Mouse (Mus musculus) lung, embryonic 15.5 days (tissue): ENCODE measurements at regions not wholly inside any gene's neighbourhood (a gene's known extent, or its start where the extent isn't known, plus 50 kb on each side); places are given as distances from the start of the nearest gene placed in this dataset.

Experiments used
- ATAC-seq: fragments of 200-750 bp; cut with Nextera tagmentation; 2 replicates; pipeline ENCODE4 v1.8.0; 2017; ENCODE audit warnings: moderate number of reproducible peaks, borderline replicate concordance; ENCODE audit not compliant: low FRiP score, low TSS enrichment; ENCODE audit errors: extremely low read depth
- H3K27ac ChIP-seq: fragments of 300-500 bp; sonication (generic); 2 replicates; pipeline ENCODE4 v1.5.1; 2015; ENCODE audit warnings: moderate library complexity, mild to moderate bottlenecking, inconsistent platforms
- H3K27me3 ChIP-seq: fragments of 300-500 bp; sonication (generic); 2 replicates; pipeline ENCODE4 v1.6.1; 2015; ENCODE audit warnings: inconsistent platforms
- H3K36me3 ChIP-seq: fragments of 300-500 bp; sonication (generic); 2 replicates; pipeline ENCODE4 v1.6.1; 2015; ENCODE audit warnings: inconsistent platforms
- H3K4me1 ChIP-seq: fragments of 300-500 bp; sonication (generic); 2 replicates; pipeline ENCODE4 v1.6.1; 2015; ENCODE audit warnings: inconsistent platforms
- H3K4me2 ChIP-seq: fragments of 300-500 bp; sonication (generic); 2 replicates; pipeline ENCODE4 v1.6.1; 2015; ENCODE audit warnings: inconsistent platforms, mild to moderate bottlenecking, moderate library complexity
- H3K4me3 ChIP-seq: fragments of 300-500 bp; sonication (generic); 2 replicates; pipeline ENCODE4 v1.5.1; 2015; ENCODE audit warnings: mild to moderate bottlenecking, inconsistent platforms
- H3K9ac ChIP-seq: fragments of 300-500 bp; sonication (generic); 2 replicates; pipeline ENCODE4 v1.6.1; 2015; ENCODE audit warnings: inconsistent platforms
- H3K9me3 ChIP-seq: fragments of 300-500 bp; sonication (generic); 2 replicates; pipeline ENCODE4 v1.6.1; 2016; ENCODE audit warnings: inconsistent platforms
- WGBS: fragments of 180-500 bp; shearing (Covaris S2); methylation state at CpG from one replicate; pipeline ENCODE4 v1.1.7; 2015; 5-methylcytosine and 5-hydroxymethylcytosine counted together

- Histone ChIP-seq H3K27ac (no peak overlapping the region), H3K4me2 (no peak overlapping the region)
- no peak for ATAC-seq
These were observed 54.0 kb upstream of the Cerkl start for GRCm38 (mm10) chr2:79510485-79511094.

GRCm38 (mm10) chr2:79511108-79511507 lies 54.5 kb upstream of the Cerkl start:
- H3K27ac ChIP-seq = no peak overlapping the region
- no peak overlapping the region for H3K4me2 ChIP-seq
- H3K4me3 ChIP-seq = no peak overlapping the region
- H3K36me3 ChIP-seq = no peaks in the 10 kb centered on the region
- H3K27me3 ChIP-seq = no peaks in the 10 kb centered on the region
- no peak overlapping the region for H3K9ac ChIP-seq
- no peak for ATAC-seq
- WGBS = 56% methylated on average over 6 of the region's 6 CpGs
- H3K4me1 ChIP-seq = no peaks in the 10 kb centered on the region
- H3K9me3 ChIP-seq = no peaks in the 10 kb centered on the region

More at GRCm38 (mm10) chr2:79510485-79511094, 54.0 kb upstream of the Cerkl start:
- WGBS = 53% methylated on average over 10 of the region's 10 CpGs
- no peaks in the 10 kb centered on the region for H3K9me3 ChIP-seq
- no peaks in the 10 kb centered on the region for H3K4me1 ChIP-seq
- H3K36me3 ChIP-seq = no peaks in the 10 kb centered on the region
- no peak overlapping the region for H3K9ac ChIP-seq
- H3K27me3 ChIP-seq = no peaks in the 10 kb centered on the region
- H3K4me3 ChIP-seq = no peak overlapping the region

DNA sequence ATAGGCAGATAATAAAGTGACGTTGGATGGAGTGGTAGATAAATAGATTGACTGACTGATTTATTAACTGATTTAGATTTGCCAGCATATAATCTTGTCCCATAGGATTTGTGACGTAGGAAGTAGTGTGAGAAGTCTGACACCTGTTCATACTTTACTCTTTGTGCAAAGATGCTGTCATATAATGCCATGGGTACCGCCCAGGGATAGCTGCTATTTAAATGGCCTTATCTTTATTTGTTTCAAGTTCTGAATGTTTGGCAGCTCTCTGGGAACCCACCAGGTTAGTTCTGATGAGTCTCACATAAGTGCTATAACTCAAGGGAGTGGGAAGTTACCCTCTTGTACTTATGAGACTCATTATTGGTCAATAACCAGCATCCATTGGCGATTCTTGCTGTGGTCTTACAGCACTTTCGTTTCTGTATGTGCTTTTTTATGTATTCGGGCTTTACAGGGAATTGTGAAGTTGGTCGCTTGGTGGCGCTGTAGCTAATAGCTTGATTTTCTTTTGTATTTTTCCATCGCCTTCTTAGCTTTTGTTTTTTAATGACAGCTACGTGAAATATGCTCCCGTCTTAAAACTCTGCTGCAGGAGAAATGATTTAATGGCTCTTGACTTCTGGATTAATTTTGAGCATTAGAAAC lies 55.2 kb upstream of the Cerkl start:
- no peaks in the 10 kb centered on the region for H3K4me1 ChIP-seq
- WGBS = 24% methylated on average over 11 of the region's 11 CpGs
- no peak overlapping the region for H3K4me3 ChIP-seq
- no peaks in the 10 kb centered on the region for H3K27me3 ChIP-seq
- ATAC-seq = no peak
- H3K36me3 ChIP-seq = no peaks in the 10 kb centered on the region
- H3K4me2 ChIP-seq = peak overlapping the region; percentile 30; the same call in 1 of the 2 replicates
- H3K9ac ChIP-seq = no peak overlapping the region
- no peak overlapping the region for H3K27ac ChIP-seq
- no peaks in the 10 kb centered on the region for H3K9me3 ChIP-seq

DNA sequence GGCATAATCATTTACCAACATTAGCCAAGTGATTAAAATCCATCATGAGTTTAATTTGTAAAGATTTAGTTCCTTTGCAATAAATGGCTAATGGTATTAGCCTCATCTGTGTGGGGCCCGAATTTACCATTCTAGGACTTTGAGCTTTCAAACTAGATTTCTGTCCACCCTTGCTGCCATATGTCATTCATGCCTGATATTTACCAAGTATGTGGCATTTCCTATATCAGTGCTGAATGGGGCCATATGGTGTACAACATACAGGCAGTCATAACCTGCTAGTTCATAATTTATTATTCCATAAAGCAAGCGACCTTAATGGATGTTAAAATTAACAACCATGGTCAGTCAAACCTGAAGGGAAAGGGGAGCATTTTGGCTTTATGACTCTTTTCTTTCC lies 55.8 kb upstream of the Cerkl start:
- 53% methylated on average over 2 of the region's 2 CpGs for WGBS
- Histone ChIP-seq H3K27me3 (no peaks in the 10 kb centered on the region), H3K27ac (no peak overlapping the region), H3K4me1 (no peaks in the 10 kb centered on the region), H3K9me3 (no peaks in the 10 kb centered on the region), H3K9ac (no peak overlapping the region), H3K4me2 (peak overlapping the region; percentile 30; the same call in 1 of the 2 replicates), H3K36me3 (no peaks in the 10 kb centered on the region), H3K4me3 (no peak overlapping the region)
- ATAC-seq = no peak

DNA sequence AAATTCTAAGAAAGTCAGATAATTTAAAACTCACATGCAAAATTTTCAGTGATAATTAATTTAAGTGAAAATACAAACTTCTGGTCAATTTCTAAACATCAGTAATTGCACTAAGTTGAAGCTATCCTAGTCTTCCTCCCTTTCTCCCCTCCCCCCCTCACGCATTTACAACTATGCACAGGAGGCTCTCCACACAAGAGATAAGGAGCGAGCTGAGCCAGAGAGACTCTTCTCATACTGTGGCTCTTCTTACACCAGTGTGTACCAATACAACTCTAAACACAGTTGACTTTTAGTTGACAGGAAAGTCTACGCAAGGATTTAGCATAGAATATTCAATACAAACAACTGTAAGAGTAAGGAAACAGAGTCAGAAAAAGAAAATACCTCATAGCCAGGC lies 57.1 kb upstream of the Cerkl start:
- Histone ChIP-seq H3K9me3 (no peaks in the 10 kb centered on the region), H3K27me3 (no peaks in the 10 kb centered on the region), H3K36me3 (no peaks in the 10 kb centered on the region), H3K4me2 (no peak overlapping the region), H3K4me3 (no peak overlapping the region), H3K27ac (no peak overlapping the region), H3K4me1 (peaks cover 6% of the 10 kb centered on the region; the same call in 1 of the 2 replicates), H3K9ac (no peak overlapping the region)
- WGBS = 51% methylated on average over 3 of the region's 3 CpGs
- ATAC-seq = no peak

DNA sequence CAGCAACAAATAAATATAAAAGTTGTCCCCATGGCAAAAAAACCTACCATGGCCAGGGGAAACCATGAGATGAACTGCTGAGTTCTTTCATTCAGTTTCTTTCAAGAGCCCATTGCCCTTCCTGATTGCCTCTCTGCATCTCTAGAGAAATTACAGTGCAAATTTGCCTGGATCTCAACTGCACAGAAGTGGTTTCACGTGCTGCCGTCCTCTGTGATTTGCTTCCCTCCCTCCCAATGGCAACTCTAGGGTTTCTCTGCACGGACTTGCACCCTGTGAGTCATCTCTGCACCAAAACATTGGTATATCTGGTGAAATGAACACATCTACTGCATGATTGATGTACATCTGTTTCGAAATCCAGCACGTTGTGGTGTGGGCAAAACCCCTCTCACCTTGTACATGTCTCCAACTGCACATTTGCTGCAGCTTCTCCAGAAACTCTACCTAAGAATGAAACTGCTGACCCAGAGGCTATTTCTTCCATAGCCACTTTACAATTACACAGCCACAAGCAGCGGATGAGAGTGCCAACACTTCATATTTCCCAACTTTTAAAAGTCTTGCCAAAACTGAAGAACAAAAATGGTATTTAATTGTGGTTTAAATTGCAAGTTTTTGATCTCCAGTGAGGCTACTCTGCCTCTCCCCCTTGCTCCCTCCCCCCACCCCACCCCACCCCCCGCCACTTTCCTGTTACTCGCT lies 61.6 kb upstream of the Cerkl start:
- 0 out of 2 replicates have a peak overlapping the region, but pooled peaks have one; percentile 8 for H3K27ac ChIP-seq
- H3K4me2 ChIP-seq = no peak overlapping the region
- peaks cover 6% of the 10 kb centered on the region; the same call in 1 of the 2 replicates for H3K4me1 ChIP-seq
- WGBS = 40% methylated on average over 8 of the region's 8 CpGs
- ATAC-seq = no peak; the same call in 1 of the 2 replicates
- no peak overlapping the region for H3K9ac ChIP-seq
- no peaks in the 10 kb centered on the region for H3K9me3 ChIP-seq
- H3K36me3 ChIP-seq = no peaks in the 10 kb centered on the region
- H3K4me3 ChIP-seq = no peak overlapping the region
- no peaks in the 10 kb centered on the region for H3K27me3 ChIP-seq

GRCm38 (mm10) chr2:79519799-79520449 lies 63.3 kb upstream of the Cerkl start:
- Histone ChIP-seq H3K27me3 (no peaks in the 10 kb centered on the region), H3K9me3 (no peaks in the 10 kb centered on the region), H3K27ac (no peak overlapping the region), H3K4me2 (no peak overlapping the region), H3K36me3 (no peaks in the 10 kb centered on the region), H3K4me1 (peaks cover 6% of the 10 kb centered on the region; the same call in 1 of the 2 replicates), H3K4me3 (no peak overlapping the region), H3K9ac (no peak overlapping the region)
- ATAC-seq = no peak
- 70% methylated on average over 6 of the region's 6 CpGs for WGBS

DNA sequence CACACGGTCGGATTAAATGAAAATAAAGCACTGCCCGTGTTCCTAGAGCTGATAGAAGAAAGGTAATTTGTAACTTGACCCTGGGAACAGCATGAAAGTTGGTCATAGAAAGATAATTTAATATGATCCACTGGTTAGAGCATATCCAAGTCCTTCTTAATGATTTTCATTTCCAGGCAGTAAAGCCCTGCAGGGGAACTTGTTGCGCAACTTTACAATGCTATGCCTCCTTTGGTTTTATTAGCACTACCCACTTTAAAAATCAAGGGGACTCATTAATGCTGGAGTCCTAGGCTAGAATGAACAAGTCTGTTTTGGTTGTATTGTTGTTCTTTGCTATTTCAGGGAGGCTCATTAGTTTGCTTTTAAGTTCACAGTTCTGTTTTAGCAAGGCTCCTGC lies 66.9 kb upstream of the Cerkl start:
- ATAC-seq = no peak
- WGBS = 70% methylated on average over 4 of the region's 4 CpGs
- no peaks in the 10 kb centered on the region for H3K27me3 ChIP-seq

DNA sequence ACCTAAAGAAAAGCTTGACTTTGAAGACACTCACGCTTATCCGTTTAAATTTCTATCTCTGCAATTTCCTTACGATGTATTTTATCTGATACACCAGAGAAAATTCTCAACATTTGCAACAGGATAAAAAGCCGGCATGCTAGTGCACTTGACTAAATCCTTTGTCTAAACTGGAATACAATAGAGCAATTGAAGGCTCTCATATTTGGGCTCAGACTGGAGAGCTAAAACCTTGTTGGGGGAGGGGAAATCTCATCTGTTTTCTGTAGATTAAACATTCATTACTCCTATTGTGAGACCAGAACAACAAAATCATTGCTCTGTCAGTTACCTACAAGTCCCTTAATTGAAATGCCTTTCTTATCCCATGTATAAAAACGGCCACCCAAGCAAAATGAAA lies 70.9 kb upstream of the Cerkl start:
- Histone ChIP-seq H3K4me1 (no peaks in the 10 kb centered on the region), H3K9ac (no peak overlapping the region), H3K27me3 (no peaks in the 10 kb centered on the region), H3K36me3 (no peaks in the 10 kb centered on the region), H3K27ac (no peak overlapping the region), H3K4me2 (no peak overlapping the region), H3K9me3 (no peaks in the 10 kb centered on the region), H3K4me3 (no peak overlapping the region)
- WGBS = 61% methylated on average over 5 of the region's 5 CpGs
- no peak for ATAC-seq

More for the DNA sequence above, 66.9 kb upstream of the Cerkl start:
- H3K36me3 ChIP-seq = no peaks in the 10 kb centered on the region
- no peak overlapping the region for H3K4me2 ChIP-seq
- H3K9ac ChIP-seq = no peak overlapping the region
- no peak overlapping the region for H3K4me3 ChIP-seq
- no peak overlapping the region for H3K27ac ChIP-seq
- no peaks in the 10 kb centered on the region for H3K9me3 ChIP-seq
- no peaks in the 10 kb centered on the region for H3K4me1 ChIP-seq

DNA sequence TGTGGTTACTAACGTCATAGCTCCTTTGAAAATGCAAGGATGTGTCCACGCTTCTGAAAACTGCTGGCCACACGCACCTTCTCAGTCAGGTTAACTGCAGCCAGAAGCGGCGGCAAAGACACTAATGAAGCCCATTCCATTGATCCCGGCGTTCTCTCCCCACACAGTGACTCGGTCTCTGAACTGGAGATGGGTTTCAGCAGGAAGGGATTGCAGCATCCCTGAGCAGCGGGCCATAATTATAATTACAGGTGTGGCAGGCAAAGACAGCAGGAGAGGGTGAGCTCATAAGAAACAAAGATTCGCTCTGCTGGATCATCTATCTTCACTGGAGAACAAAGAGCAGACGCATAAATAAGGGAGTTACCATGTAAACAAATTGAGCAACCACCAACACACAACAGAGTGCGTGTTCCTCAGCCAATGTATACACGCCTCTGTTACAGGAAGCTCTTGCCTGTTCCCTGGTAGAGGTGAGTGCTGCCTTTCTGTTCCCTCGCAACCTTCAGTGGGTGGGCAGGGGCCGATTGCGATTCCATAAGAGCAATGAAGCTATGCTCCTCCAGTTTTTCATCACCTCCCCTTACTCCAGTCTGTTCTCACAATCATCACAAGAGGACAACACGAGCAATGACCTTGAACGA lies 71.9 kb upstream of the Cerkl start:
- Histone ChIP-seq H3K27me3 (no peaks in the 10 kb centered on the region), H3K27ac (no peak overlapping the region), H3K9ac (no peak overlapping the region), H3K4me3 (no peak overlapping the region), H3K9me3 (no peaks in the 10 kb centered on the region), H3K4me2 (no peak overlapping the region), H3K4me1 (no peaks in the 10 kb centered on the region), H3K36me3 (no peaks in the 10 kb centered on the region)
- ATAC-seq = no peak
- WGBS = 82% methylated on average over 18 of the region's 18 CpGs

- no peak overlapping the region for H3K4me3 ChIP-seq
- no peak overlapping the region for H3K27ac ChIP-seq
- no peaks in the 10 kb centered on the region for H3K9me3 ChIP-seq
- no peak overlapping the region for H3K9ac ChIP-seq
- H3K4me2 ChIP-seq = no peak overlapping the region
- ATAC-seq = no peak
- no peaks in the 10 kb centered on the region for H3K36me3 ChIP-seq
- no peaks in the 10 kb centered on the region for H3K4me1 ChIP-seq
- 58% methylated on average over 2 of the region's 2 CpGs for WGBS
- no peaks in the 10 kb centered on the region for H3K27me3 ChIP-seq
These were observed 72.6 kb upstream of the Cerkl start for GRCm38 (mm10) chr2:79529185-79529584.
